ENCODE assay signal across 11 mouse cellular contexts in the genomic region with DNA sequence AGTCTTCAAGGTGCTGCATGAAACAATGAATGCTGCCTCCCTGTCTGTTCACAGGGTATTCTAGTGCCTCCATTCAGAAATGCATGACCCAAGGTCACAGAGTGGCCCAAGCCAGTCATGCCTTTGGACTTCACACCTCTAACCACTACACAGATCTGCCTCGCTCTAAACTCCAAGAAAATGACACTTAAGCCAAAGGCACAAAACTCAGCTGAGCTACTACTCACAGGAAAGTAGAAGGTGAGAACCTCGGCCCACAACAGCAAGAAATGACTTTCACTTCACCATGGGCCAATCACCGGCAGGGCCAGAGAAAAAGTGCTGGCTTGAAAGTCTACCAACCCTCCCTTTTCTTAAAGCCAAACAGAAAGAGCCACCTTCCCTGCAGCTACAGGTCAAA. TPM values are rescaled to one million over a fixed set of nuclear protein-coding genes. Genes with fewer than 3 reads are reported as not detected.
DNase-seq lines count a peak whose midpoint lies in the region; ATAC-seq and TF ChIP-seq lines count a peak whose summit lies in the region.
"Had no signal": no experiment of that assay in that cellular context is flagged by ENCODE, and none has a peak within 500 bp of the region (broad histone marks: within the 10 kb centered on the region; RNA-seq: fewer than 3 reads in every experiment).

No protein-coding gene starts in this region.

- 72% methylated on average over 3 of the region's 3 CpGs for WGBS in kidney, embryonic 16.5 days

- H3K9me3 ChIP-seq in kidney, embryonic 16.5 days (ENCODE audit: low read length) = no peaks in the 10 kb centered on the region
- H3K9me3 ChIP-seq: hindbrain, embryonic 15.5 days; megakaryocyte, embryonic 14.5 days had no signal

- no peak overlapping the region for H3K4me2 ChIP-seq in kidney, embryonic 16.5 days (replicated peaks; ENCODE audit: low read depth, low read length)
- H3K4me2 ChIP-seq: hindbrain, embryonic 15.5 days had no signal

- H3K4me1 ChIP-seq in kidney, embryonic 16.5 days (ENCODE audit: insufficient read depth, low read length) = peaks cover 52% of the 10 kb centered on the region

- H3K27me3 ChIP-seq in kidney, embryonic 16.5 days (ENCODE audit: insufficient read depth, low read length) = no peaks in the 10 kb centered on the region
- H3K27me3 ChIP-seq: hindbrain, embryonic 15.5 days; megakaryocyte, embryonic 14.5 days had no signal

- peak overlapping the region; percentile 21 for H3K27ac ChIP-seq in gastrocnemius, adult 2 months
- H3K27ac ChIP-seq in kidney, embryonic 16.5 days (ENCODE audit: low read length) = peak overlapping the region; percentile 19
- H3K27ac ChIP-seq: hindbrain, embryonic 15.5 days; left cerebral cortex, adult 2 months had no signal

- TF ChIP-seq CTCF in gastrocnemius, adult 2 months (IDR thresholded peaks at IDR 0.05) = no peak

- DNase-seq in gastrocnemius, adult 2 months = no peak
- DNase-seq in gastrocnemius, postnatal 4 days (ENCODE audit: low spot score in 2 of 2) = no peak
- DNase-seq in kidney, postnatal 4 days = no peak
- DNase-seq in adrenal gland, postnatal 10 days = no peak
- DNase-seq in embryo, embryonic 10.5 days (ENCODE audit: low spot score) = no peak

- no peak for ATAC-seq in kidney, embryonic 16.5 days (ENCODE audit: low FRiP score, low TSS enrichment)
- 0 out of 2 replicates have a peak, but pooled peaks have one; percentile 15 for ATAC-seq in granulocyte monocyte progenitor cell, adult 5-6 weeks (replicated peaks; ENCODE audit: poor library complexity, severe bottlenecking)
- peak; percentile 13; the same call in 1 of the 2 replicates for ATAC-seq in monocyte, adult 5-6 weeks (replicated peaks; ENCODE audit: insufficient number of reproducible peaks, low FRiP score, low TSS enrichment, poor library complexity, severe bottlenecking)

- H3K9ac ChIP-seq in kidney, embryonic 16.5 days (replicated peaks; ENCODE audit: low read length) = no peak overlapping the region
- H3K9ac ChIP-seq: hindbrain, embryonic 15.5 days had no signal

- H3K36me3 ChIP-seq in kidney, embryonic 16.5 days (ENCODE audit: insufficient read depth, low read length) = peaks cover 7% of the 10 kb centered on the region; the same call in 1 of the 2 replicates
- H3K36me3 ChIP-seq: hindbrain, embryonic 15.5 days had no signal

- intact Hi-C loops in gastrocnemius, adult 2 months (cut with DNase I) = no loop called here

- peak overlapping the region; percentile 15 for H3K4me3 ChIP-seq in gastrocnemius, adult 2 months
- H3K4me3 ChIP-seq in kidney, embryonic 16.5 days (ENCODE audit: low read length) = no peak overlapping the region
- H3K4me3 ChIP-seq: hindbrain, embryonic 15.5 days; left cerebral cortex, adult 2 months had no signal

RNA-seq across cellular contexts. Expression of a gene that starts 14.6 kb away (rescaled TPM):
- 10 to 100 TPM; 28.5 to 35.6 TPM for total RNA-seq in gastrocnemius, adult 2 months (2021)
- total RNA-seq in gastrocnemius, postnatal 4 days (2021) = 100 to 1,000 TPM; 133 to 138 TPM
- polyA plus RNA-seq in kidney, embryonic 16.5 days (2015; fragmentation: Nextera tagmentation; extraction: Ambion mirVana) = 14.5 and 15.9 TPM in 2 replicates
- total RNA-seq in granulocyte monocyte progenitor cell, adult 5-6 weeks (2014; fragmentation: Nextera tagmentation) = 18.1 and 19.4 TPM in 2 replicates
- 4.7 and 8.6 TPM in 2 replicates for total RNA-seq in granulocyte monocyte progenitor cell, adult 5-6 weeks (2017)
- 13.5 to 26.2 TPM (median 17.7 TPM) in 3 replicates for total RNA-seq in monocyte, adult 5-6 weeks (2017)
- 10 to 100 TPM; 65.3 to 80.4 TPM for total RNA-seq in adrenal gland, postnatal 10 days (2021)

RNA-seq across cellular contexts. Expression of a gene that starts 41.8 kb away (rescaled TPM):
- total RNA-seq in gastrocnemius, adult 2 months (2021) = 1 to 10 TPM; 4.6 to 6.1 TPM
- 10 to 100 TPM; 41.0 to 44.3 TPM for total RNA-seq in gastrocnemius, postnatal 4 days (2021)
- 77.4 and 77.8 TPM in 2 replicates for polyA plus RNA-seq in kidney, embryonic 16.5 days (2015; fragmentation: Nextera tagmentation; extraction: Ambion mirVana)
- 25.0 and 35.2 TPM in 2 replicates for total RNA-seq in granulocyte monocyte progenitor cell, adult 5-6 weeks (2014; fragmentation: Nextera tagmentation)
- total RNA-seq in granulocyte monocyte progenitor cell, adult 5-6 weeks (2017) = 14.0 and 17.5 TPM in 2 replicates
- 15.4 to 17.5 TPM (median 17.0 TPM) in 3 replicates for total RNA-seq in monocyte, adult 5-6 weeks (2017)
- total RNA-seq in adrenal gland, postnatal 10 days (2021) = 10 to 100 TPM; 41.1 to 47.3 TPM
